Mouse (Mus musculus) bone marrow macrophage, adult 2 months (primary cell): Measurements from ENCODE around the gene Gm10134.

ENCODE experiments used
- CTCF ChIP-seq: IDR thresholded peaks from 2 replicates; pipeline ENCODE4 v1.5.1; 2012; ENCODE audit warnings: low read depth, mild to moderate bottlenecking, low read length, moderate library complexity
- POLR2A ChIP-seq: IDR thresholded peaks from 2 replicates; pipeline ENCODE4 v1.6.1; 2012; ENCODE audit warnings: mild to moderate bottlenecking, low read depth, low read length, borderline replicate concordance

GRCm38 (mm10) chr2:28469461-28469860 is 36.4 kb upstream of the Gm10134 start:
- TF ChIP-seq CTCF: no peak
- no peak for TF ChIP-seq POLR2A
